Mouse (Mus musculus): Measurements from ENCODE around the gene Rab31.

Rab31 gene

GRCm38 (mm10) chr17:65626301-65626700, 146.3 kb downstream of the Rab31 start:
- no peak for DNase-seq (ENCODE audit: low spot score)

- no peak for DNase-seq (ENCODE audit: low spot score)
These were observed 147.0 kb downstream of the Rab31 start for GRCm38 (mm10) chr17:65625563-65625962.

GRCm38 (mm10) chr17:65623130-65623529, 149.4 kb downstream of the Rab31 start:
- DNase-seq (ENCODE audit: low spot score), result no peak

- no peak for DNase-seq (ENCODE audit: low spot score)
These were observed 154.1 kb downstream of the Rab31 start for GRCm38 (mm10) chr17:65618431-65618830.

GRCm38 (mm10) chr17:65615678-65616077, 156.9 kb downstream of the Rab31 start:
- DNase-seq (ENCODE audit: low spot score), result no peak

- no peak for DNase-seq (ENCODE audit: low spot score)
These were observed 158.1 kb downstream of the Rab31 start for GRCm38 (mm10) chr17:65614431-65614830.

- peak; percentile 96 for DNase-seq (ENCODE audit: low spot score)
These were observed 158.8 kb downstream of the Rab31 start, which contains the start of gene Vapa for GRCm38 (mm10) chr17:65613463-65614412. Gene Vapa (minus strand): TSS chr17:65613555.

GRCm38 (mm10) chr17:65613142-65613462, 159.4 kb downstream of the Rab31 start:
- no peak for DNase-seq (ENCODE audit: low spot score)

- DNase-seq (ENCODE audit: low spot score), result no peak
These were observed 160.0 kb downstream of the Rab31 start for GRCm38 (mm10) chr17:65612391-65613141.

GRCm38 (mm10) chr17:65611721-65612120, 160.8 kb downstream of the Rab31 start:
- DNase-seq (ENCODE audit: low spot score), result no peak

- DNase-seq (ENCODE audit: low spot score), result no peak
These were observed 163.8 kb downstream of the Rab31 start for GRCm38 (mm10) chr17:65608743-65609142.

- DNase-seq (ENCODE audit: low spot score), result no peak
These were observed 164.3 kb downstream of the Rab31 start for GRCm38 (mm10) chr17:65608312-65608687.

GRCm38 (mm10) chr17:65607574-65608311, 164.8 kb downstream of the Rab31 start:
- no peak for DNase-seq (ENCODE audit: low spot score)

GRCm38 (mm10) chr17:65606014-65606413, 166.5 kb downstream of the Rab31 start:
- DNase-seq (ENCODE audit: low spot score), result peak; percentile 70

- DNase-seq (ENCODE audit: low spot score), result no peak
These were observed 167.7 kb downstream of the Rab31 start for GRCm38 (mm10) chr17:65604892-65605291.

- no peak for DNase-seq (ENCODE audit: low spot score)
These were observed 168.2 kb downstream of the Rab31 start for GRCm38 (mm10) chr17:65604315-65604714.

Measured in c-Kit-positive CD71-positive TER-119-positive erythroid progenitor cells, embryonic 14.5 days (primary cell).